Mouse (Mus musculus): ENCODE results near the gene Raver1. TPM values are rescaled to one million over a fixed set of nuclear protein-coding genes. Genes with fewer than 3 reads are reported as not detected.
A peak's percentile ranks its signal among the peaks of the same experiment; 100 is the strongest.

Raver1 gene
- polyA plus RNA-seq, 1 experiment from 2014 or later: 53.6 TPM

- WGBS (ENCODE audit: insufficient replicate concordance): 78% methylated on average over 12 of the region's 12 CpGs
Observed at GRCm38 (mm10) chr9:21132102-21132775, 40.4 kb upstream of the Raver1 start.

GRCm38 (mm10) chr9:21131059-21131956 is 39.5 kb upstream of the Raver1 start, which contains the start of gene Tyk2:
Gene Tyk2 (minus strand): TSS chr9:21131243.
- H3K36me3 ChIP-seq (ENCODE audit: control insufficient read depth, insufficient read depth, low read length): no peaks in the 10 kb centered on the region
- 0 out of 2 replicates have a peak, but pooled peaks cover 8% of the 10 kb centered on the region for H3K4me1 ChIP-seq (ENCODE audit: control insufficient read depth, insufficient read depth, low read length)
- H3K4me2 ChIP-seq: peak within 1 kb of the TSS; percentile 73
- no peaks in the 10 kb centered on the region for H3K9me3 ChIP-seq (replicated peaks; ENCODE audit: control insufficient read depth, low read length)
- H3K27ac ChIP-seq (ENCODE audit: low read depth, low read length): peak within 1 kb of the TSS; percentile 16; the same call in 1 of the 2 replicates
- peak; percentile 93 for ATAC-seq (replicated peaks; ENCODE audit: insufficient number of reproducible peaks, low FRiP score, low TSS enrichment)
- no peaks in the 10 kb centered on the region for H3K27me3 ChIP-seq (ENCODE audit: control insufficient read depth, insufficient read depth, low read length)
- peak within 1 kb of the TSS; percentile 75 for H3K9ac ChIP-seq (ENCODE audit: low read depth, low read length)
- peak within 1 kb of the TSS; percentile 63 for H3K4me3 ChIP-seq (ENCODE audit: low read depth, low read length)
- 5% methylated on average over 37 of the region's 37 CpGs for WGBS (ENCODE audit: insufficient replicate concordance)

More at GRCm38 (mm10) chr9:21132102-21132775, 40.4 kb upstream of the Raver1 start:
- Histone ChIP-seq H3K27ac (ENCODE audit: low read depth, low read length) (no peak overlapping the region), H3K4me2 (no peak overlapping the region; the same call in 1 of the 2 replicates), H3K4me1 (ENCODE audit: control insufficient read depth, insufficient read depth, low read length) (0 out of 2 replicates have a peak, but pooled peaks cover 4% of the 10 kb centered on the region), H3K9ac (ENCODE audit: low read depth, low read length) (no peak overlapping the region), H3K4me3 (ENCODE audit: low read depth, low read length) (no peak overlapping the region), H3K9me3 (replicated peaks; ENCODE audit: control insufficient read depth, low read length) (no peaks in the 10 kb centered on the region), H3K36me3 (ENCODE audit: control insufficient read depth, insufficient read depth, low read length) (no peaks in the 10 kb centered on the region), H3K27me3 (ENCODE audit: control insufficient read depth, insufficient read depth, low read length) (no peaks in the 10 kb centered on the region)
- no peak for ATAC-seq (replicated peaks; ENCODE audit: insufficient number of reproducible peaks, low FRiP score, low TSS enrichment)

GRCm38 (mm10) chr9:21126259-21126627 is 34.4 kb upstream of the Raver1 start:
- Histone ChIP-seq H3K9ac (ENCODE audit: low read depth, low read length) (no peak overlapping the region), H3K9me3 (replicated peaks; ENCODE audit: control insufficient read depth, low read length) (no peaks in the 10 kb centered on the region), H3K4me2 (no peak overlapping the region), H3K27ac (ENCODE audit: low read depth, low read length) (peak overlapping the region; percentile 75), H3K36me3 (ENCODE audit: control insufficient read depth, insufficient read depth, low read length) (no peaks in the 10 kb centered on the region; the same call in 1 of the 2 replicates), H3K4me1 (ENCODE audit: control insufficient read depth, insufficient read depth, low read length) (peaks cover 12% of the 10 kb centered on the region; the same call in 1 of the 2 replicates), H3K4me3 (ENCODE audit: low read depth, low read length) (no peak overlapping the region), H3K27me3 (ENCODE audit: control insufficient read depth, insufficient read depth, low read length) (no peaks in the 10 kb centered on the region)
- peak; percentile 43 for ATAC-seq (replicated peaks; ENCODE audit: insufficient number of reproducible peaks, low FRiP score, low TSS enrichment)
- 45% methylated on average over 2 of the region's 2 CpGs for WGBS (ENCODE audit: insufficient replicate concordance)

DNA sequence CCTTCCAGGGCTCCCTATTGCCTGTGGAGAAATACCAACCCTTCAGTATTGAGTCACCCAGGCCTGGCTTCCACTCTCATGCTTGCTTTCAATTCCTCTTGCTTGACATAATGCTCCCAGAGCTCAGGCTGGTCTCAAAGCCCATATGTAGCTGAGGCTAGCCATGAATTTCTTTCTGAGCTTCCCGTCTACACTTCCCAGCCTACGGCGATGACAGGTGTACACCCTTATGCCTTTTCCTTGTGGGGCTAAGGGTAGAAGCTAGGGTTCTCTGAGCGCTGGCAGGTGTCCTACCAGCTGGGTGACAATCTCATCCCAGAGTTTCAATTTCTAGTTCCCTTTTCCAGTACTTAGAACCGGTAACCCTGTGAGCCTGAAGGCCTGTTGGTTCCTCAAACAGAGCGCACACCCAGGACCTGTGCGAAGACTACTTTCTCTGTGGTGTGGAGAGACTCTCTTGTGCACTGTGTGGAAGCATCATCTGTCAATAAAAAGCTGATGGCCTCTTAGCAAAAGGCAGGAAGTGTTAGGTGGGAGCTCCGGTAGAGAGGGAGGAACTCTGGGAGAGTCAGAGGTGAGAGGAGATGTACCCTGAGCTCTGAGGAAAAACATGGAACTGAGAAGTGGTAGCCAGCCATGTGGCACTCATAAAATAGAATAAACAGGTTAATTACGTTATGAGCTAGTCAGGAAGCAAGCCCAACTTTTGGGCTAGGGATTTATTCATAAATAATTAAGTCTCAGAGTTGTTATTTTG is 33.9 kb upstream of the Raver1 start:
- H3K9ac ChIP-seq (ENCODE audit: low read depth, low read length): no peak overlapping the region
- peaks cover 12% of the 10 kb centered on the region; the same call in 1 of the 2 replicates for H3K4me1 ChIP-seq (ENCODE audit: control insufficient read depth, insufficient read depth, low read length)
- no peaks in the 10 kb centered on the region; the same call in 1 of the 2 replicates for H3K36me3 ChIP-seq (ENCODE audit: control insufficient read depth, insufficient read depth, low read length)
- H3K9me3 ChIP-seq (replicated peaks; ENCODE audit: control insufficient read depth, low read length): no peaks in the 10 kb centered on the region
- WGBS (ENCODE audit: insufficient replicate concordance): 82% methylated on average over 9 of the region's 9 CpGs
- H3K27ac ChIP-seq (ENCODE audit: low read depth, low read length): peak overlapping the region; percentile 74
- H3K4me3 ChIP-seq (ENCODE audit: low read depth, low read length): no peak overlapping the region
- no peak overlapping the region for H3K4me2 ChIP-seq
- no peaks in the 10 kb centered on the region for H3K27me3 ChIP-seq (ENCODE audit: control insufficient read depth, insufficient read depth, low read length)
- ATAC-seq (replicated peaks; ENCODE audit: insufficient number of reproducible peaks, low FRiP score, low TSS enrichment): no peak

DNA sequence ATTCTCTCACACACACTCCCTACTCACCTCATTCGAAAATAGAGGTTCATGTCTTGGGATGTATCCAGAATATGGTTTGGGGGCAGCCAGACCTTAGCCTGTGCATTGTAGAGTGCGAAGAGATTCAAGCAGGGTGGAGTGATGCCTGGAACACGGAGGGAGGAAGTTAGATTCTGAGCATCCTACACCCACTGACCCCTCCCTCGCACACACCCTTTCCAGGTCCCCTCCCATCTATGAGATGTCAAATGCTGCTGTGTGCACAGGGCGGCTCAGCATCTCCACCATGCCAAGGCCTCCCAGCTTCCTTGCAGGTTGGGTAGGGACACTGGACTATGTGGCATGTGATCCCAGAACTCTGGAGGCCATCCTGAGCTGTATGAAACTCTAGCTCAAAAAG is 33.0 kb upstream of the Raver1 start:
- Histone ChIP-seq H3K4me1 (ENCODE audit: control insufficient read depth, insufficient read depth, low read length) (peaks cover 8% of the 10 kb centered on the region; the same call in 1 of the 2 replicates), H3K4me3 (ENCODE audit: low read depth, low read length) (no peak overlapping the region), H3K9me3 (replicated peaks; ENCODE audit: control insufficient read depth, low read length) (no peaks in the 10 kb centered on the region), H3K4me2 (no peak overlapping the region), H3K9ac (ENCODE audit: low read depth, low read length) (no peak overlapping the region), H3K27me3 (ENCODE audit: control insufficient read depth, insufficient read depth, low read length) (no peaks in the 10 kb centered on the region), H3K36me3 (ENCODE audit: control insufficient read depth, insufficient read depth, low read length) (no peaks in the 10 kb centered on the region; the same call in 1 of the 2 replicates), H3K27ac (ENCODE audit: low read depth, low read length) (no peak overlapping the region)
- 75% methylated on average over 5 of the region's 5 CpGs for WGBS (ENCODE audit: insufficient replicate concordance)
- no peak for ATAC-seq (replicated peaks; ENCODE audit: insufficient number of reproducible peaks, low FRiP score, low TSS enrichment)

GRCm38 (mm10) chr9:21121483-21121882 is 29.7 kb upstream of the Raver1 start:
- Histone ChIP-seq H3K36me3 (ENCODE audit: control insufficient read depth, insufficient read depth, low read length) (no peaks in the 10 kb centered on the region; the same call in 1 of the 2 replicates), H3K9me3 (replicated peaks; ENCODE audit: control insufficient read depth, low read length) (no peaks in the 10 kb centered on the region)
- 87% methylated on average over 16 of the region's 16 CpGs for WGBS (ENCODE audit: insufficient replicate concordance)

GRCm38 (mm10) chr9:21117073-21117472 is 25.3 kb upstream of the Raver1 start:
- ATAC-seq (replicated peaks; ENCODE audit: insufficient number of reproducible peaks, low FRiP score, low TSS enrichment): no peak
- Histone ChIP-seq H3K4me1 (ENCODE audit: control insufficient read depth, insufficient read depth, low read length) (no peaks in the 10 kb centered on the region), H3K9ac (ENCODE audit: low read depth, low read length) (no peak overlapping the region), H3K4me3 (ENCODE audit: low read depth, low read length) (no peak overlapping the region), H3K4me2 (no peak overlapping the region), H3K9me3 (replicated peaks; ENCODE audit: control insufficient read depth, low read length) (no peaks in the 10 kb centered on the region), H3K27me3 (ENCODE audit: control insufficient read depth, insufficient read depth, low read length) (no peaks in the 10 kb centered on the region), H3K27ac (ENCODE audit: low read depth, low read length) (no peak overlapping the region), H3K36me3 (ENCODE audit: control insufficient read depth, insufficient read depth, low read length) (no peaks in the 10 kb centered on the region; the same call in 1 of the 2 replicates)
- WGBS (ENCODE audit: insufficient replicate concordance): 72% methylated on average over 6 of the region's 6 CpGs

More at GRCm38 (mm10) chr9:21121483-21121882, 29.7 kb upstream of the Raver1 start:
- Histone ChIP-seq H3K4me1 (ENCODE audit: control insufficient read depth, insufficient read depth, low read length) (peaks cover 5% of the 10 kb centered on the region; the same call in 1 of the 2 replicates), H3K9ac (ENCODE audit: low read depth, low read length) (no peak overlapping the region), H3K4me2 (no peak overlapping the region), H3K27ac (ENCODE audit: low read depth, low read length) (no peak overlapping the region), H3K4me3 (ENCODE audit: low read depth, low read length) (no peak overlapping the region), H3K27me3 (ENCODE audit: control insufficient read depth, insufficient read depth, low read length) (no peaks in the 10 kb centered on the region)
- ATAC-seq (replicated peaks; ENCODE audit: insufficient number of reproducible peaks, low FRiP score, low TSS enrichment): no peak

GRCm38 (mm10) chr9:21115105-21115504 is 23.3 kb upstream of the Raver1 start:
- H3K4me3 ChIP-seq (ENCODE audit: low read depth, low read length): no peak overlapping the region

More at GRCm38 (mm10) chr9:21115105-21115504, 23.3 kb upstream of the Raver1 start:
- H3K27ac ChIP-seq (ENCODE audit: low read depth, low read length): no peak overlapping the region
- H3K9me3 ChIP-seq (replicated peaks; ENCODE audit: control insufficient read depth, low read length): no peaks in the 10 kb centered on the region
- H3K9ac ChIP-seq (ENCODE audit: low read depth, low read length): no peak overlapping the region
- no peak for ATAC-seq (replicated peaks; ENCODE audit: insufficient number of reproducible peaks, low FRiP score, low TSS enrichment)
- WGBS (ENCODE audit: insufficient replicate concordance): 87% methylated on average over 8 of the region's 8 CpGs
- no peaks in the 10 kb centered on the region for H3K4me1 ChIP-seq (ENCODE audit: control insufficient read depth, insufficient read depth, low read length)
- H3K36me3 ChIP-seq (ENCODE audit: control insufficient read depth, insufficient read depth, low read length): no peaks in the 10 kb centered on the region
- no peak overlapping the region for H3K4me2 ChIP-seq
- H3K27me3 ChIP-seq (ENCODE audit: control insufficient read depth, insufficient read depth, low read length): no peaks in the 10 kb centered on the region

Measured in heart, embryonic 11.5 days (tissue).